Mouse (Mus musculus): ENCODE results near the gene Mrps5.
A peak's percentile ranks its signal among the peaks of the same experiment; 100 is the strongest.

Gene Mrps5

DNA sequence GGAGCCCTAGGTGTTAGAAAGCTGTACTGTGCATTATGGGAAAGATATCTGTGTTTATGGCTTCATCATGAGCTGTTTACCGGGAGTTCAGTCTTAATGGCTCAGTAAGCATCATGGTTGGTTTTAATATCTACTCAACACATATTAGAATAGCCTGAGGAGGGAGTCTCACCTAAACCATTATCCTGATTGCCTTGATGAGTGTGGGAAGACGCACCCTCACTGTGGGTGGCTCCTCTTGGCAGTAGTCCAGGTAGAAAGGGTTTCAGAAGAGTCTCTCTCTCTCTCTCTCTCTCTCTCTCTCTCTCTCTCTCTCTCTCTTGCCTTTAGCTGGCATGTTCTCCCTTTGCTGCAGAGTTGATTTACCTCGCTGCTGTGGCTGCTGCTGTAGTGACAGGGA, 35.0 kb downstream of the Mrps5 start:
- DNase-seq (ENCODE audit: low spot score) = no peak

GRCm38 (mm10) chr2:127624786-127625185, 37.8 kb downstream of the Mrps5 start:
- DNase-seq (ENCODE audit: low spot score) = no peak

DNA sequence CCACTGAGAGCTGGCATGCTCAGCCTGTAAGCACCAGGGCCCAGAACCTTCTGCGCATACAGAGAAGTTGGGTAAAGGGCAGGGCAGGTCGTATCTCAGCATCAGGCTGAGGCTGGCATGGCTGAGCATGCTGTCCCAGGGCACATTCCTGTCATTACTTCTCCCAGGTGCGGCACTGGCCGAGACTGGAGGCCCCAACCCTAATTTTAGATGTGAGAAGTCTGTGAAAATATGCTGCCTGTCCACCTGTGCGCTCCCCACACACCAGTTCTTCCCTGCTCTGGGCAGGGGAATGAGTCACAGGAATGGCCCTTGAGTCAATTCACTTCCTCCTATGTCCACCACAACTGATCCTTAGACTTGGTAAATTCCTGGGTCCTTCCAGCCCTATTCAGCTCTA, 38.6 kb downstream of the Mrps5 start:
- DNase-seq (ENCODE audit: low spot score) = no peak

DNA sequence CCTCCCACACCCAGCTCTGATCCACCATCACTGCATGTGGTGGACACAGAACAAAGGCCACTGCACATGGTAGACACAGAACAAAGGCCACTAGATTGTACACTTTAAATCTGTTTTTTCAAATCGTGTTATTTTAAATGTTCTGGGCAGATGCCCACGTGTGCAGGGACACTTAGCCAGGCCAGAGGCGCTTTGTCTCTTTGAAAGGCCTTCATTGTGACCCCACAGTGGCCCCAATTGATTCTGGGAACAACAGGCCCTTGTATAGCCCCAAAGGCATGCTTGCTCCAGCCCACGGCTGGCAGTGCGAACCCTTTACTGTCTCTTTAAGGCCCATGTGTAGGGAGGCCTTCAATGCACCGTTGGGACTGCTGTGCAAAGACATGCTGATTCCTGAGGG, 40.3 kb downstream of the Mrps5 start:
- DNase-seq (ENCODE audit: low spot score) = no peak

- DNase-seq (ENCODE audit: low spot score) = no peak
Observed at GRCm38 (mm10) chr2:127627990-127628570, 41.1 kb downstream of the Mrps5 start.

GRCm38 (mm10) chr2:127632601-127633000, 45.6 kb downstream of the Mrps5 start:
- DNase-seq (ENCODE audit: low spot score) = no peak

GRCm38 (mm10) chr2:127635581-127635980, 48.6 kb downstream of the Mrps5 start:
- DNase-seq (ENCODE audit: low spot score) = no peak

GRCm38 (mm10) chr2:127638973-127639372, 52.0 kb downstream of the Mrps5 start:
- DNase-seq (ENCODE audit: low spot score) = no peak

DNA sequence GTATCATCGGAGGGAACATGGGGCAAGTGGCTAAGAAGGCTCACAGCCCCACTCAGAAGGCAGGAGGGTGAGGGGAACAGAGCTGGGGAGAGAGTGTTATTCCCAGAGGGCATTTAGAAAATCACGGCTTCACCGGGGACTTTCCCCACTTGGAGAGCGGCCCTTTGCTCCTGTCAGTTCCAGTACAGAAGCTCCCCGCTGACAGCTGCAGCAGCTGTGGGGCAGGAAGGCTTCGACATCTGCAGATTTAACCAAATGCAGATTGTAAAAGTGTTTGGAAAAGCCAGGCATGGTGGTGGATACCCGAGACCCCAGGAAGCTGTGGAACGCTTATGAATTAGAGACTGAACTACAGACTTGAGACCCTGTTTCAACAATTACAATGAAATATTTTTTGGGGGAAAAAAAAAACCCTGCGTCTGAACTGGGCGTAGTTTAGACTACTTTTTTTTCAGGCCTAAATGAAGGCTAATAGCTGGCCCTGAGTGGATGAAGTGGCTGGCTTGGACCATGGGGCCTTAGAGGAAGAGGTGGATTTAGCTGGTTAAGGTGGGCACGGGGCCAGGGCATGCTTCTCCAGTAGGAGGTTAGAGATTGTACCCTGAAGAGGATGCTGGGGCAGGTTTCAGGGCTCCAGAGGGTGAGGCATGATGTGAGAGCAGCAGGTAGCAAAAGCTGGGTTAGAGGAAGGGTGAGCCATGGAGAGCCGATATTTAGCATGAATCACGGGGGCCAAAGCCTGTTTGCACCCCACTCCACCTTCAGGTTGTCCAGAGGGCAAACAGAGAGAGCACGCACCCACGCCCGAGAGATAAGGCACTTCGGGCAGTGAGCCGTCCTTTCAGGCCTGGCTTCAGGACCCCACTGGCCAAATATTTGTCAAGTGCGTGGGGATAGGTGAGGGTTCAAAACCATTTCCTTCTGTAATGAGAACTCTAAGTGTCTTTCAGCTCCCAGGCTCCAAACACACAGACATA, 57.0 kb downstream of the Mrps5 start:
- DNase-seq (ENCODE audit: low spot score) = no peak

DNA sequence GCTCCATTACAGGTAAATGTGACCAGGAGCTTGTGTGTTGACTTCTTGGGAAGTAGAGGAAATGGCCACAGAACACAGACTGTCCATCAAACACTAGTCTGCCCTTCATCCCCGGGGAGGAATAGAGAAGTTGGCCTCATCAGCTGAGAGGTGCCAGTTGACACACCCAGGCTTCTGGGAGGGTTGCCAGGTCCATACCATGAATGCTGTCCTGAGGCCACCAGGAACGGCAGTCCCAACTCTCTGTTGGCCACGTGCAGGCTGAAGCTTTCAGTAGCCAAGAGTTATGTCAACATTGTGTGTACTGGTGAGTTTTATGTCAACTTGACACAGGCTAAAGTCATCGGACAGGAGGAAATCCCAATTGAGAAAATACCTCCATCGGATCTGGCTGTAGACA, 59.9 kb downstream of the Mrps5 start:
- DNase-seq (ENCODE audit: low spot score) = no peak

DNA sequence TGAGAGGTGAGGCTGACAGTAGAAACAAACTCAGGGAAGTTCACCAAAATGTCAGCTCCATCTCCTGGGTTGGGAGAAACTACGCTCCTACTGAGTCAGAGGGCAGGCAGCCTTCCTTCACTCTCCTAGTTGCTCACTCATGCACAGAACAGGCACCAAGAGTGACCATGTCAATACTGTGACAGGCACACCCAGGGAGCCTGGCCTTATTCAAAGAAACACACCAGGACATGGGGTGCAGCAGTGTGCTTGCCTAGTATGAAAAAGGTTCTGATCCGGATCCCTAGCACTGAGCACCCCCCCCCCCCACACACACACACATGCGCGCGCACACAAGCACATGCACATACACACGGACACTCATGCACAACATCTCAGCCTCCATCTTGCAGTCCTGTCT, 61.1 kb downstream of the Mrps5 start:
- DNase-seq (ENCODE audit: low spot score) = no peak

DNA sequence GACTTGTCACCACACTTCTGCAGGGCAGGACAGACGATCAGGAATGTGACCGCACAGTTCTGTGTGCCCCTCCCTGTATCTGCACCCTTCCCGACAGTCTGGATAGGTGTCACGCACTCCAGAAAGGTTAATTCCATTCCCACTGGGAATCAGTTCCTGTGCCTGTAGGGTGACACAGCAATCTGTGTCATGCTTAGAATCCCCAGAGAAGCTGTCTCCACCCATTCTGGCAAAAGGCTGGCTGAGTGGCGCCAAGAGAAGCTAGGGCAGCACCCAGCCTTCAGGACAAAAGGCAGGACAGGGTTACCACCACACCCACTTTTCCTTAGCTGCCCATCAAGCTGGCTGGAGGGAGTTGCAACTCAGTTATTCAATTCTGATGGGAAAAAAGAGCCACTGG, 62.9 kb downstream of the Mrps5 start:
- DNase-seq (ENCODE audit: low spot score) = no peak

DNA sequence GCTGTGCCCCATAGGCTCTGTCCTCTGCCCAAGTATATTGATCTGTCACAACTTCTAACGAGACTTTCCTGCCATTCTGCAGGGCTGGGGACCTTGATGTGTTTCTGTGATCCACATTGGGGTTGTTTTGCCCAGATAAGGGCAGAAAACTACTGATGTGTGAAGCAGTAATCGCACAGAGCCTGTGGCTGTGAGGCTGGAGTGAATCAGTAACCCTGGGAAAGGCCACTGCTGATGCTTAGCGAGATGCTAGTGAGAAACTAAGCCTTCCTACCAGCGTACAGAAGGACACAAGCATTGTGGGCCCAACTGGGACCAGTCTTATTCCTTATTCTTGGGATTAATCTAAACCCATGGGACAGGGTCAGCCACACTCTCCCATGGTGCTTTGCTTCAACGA, 64.6 kb downstream of the Mrps5 start:
- no peak for DNase-seq (ENCODE audit: low spot score)

DNA sequence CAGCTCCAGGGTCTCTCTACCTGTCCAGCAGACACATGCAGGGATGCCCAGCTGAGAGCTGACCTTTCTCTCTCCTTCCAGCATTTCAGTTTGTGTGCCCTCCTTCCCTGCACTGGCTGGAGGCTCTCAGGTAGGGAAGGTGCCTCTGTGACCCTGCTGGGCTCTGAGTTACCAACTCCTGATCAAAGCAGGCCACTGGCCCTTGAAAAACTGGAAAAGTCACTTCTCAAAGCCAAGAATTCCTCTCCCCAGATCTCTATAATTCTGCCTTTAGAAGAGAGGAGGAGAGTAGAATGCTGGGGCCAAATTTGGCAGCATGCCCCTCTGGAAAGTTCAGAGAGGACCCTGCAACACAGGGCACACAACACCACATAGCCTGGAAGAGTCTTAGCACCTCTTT, 65.3 kb downstream of the Mrps5 start:
- DNase-seq (ENCODE audit: low spot score) = no peak

- no peak for DNase-seq (ENCODE audit: low spot score)
Observed at GRCm38 (mm10) chr2:127652805-127653204, 65.8 kb downstream of the Mrps5 start.

DNA sequence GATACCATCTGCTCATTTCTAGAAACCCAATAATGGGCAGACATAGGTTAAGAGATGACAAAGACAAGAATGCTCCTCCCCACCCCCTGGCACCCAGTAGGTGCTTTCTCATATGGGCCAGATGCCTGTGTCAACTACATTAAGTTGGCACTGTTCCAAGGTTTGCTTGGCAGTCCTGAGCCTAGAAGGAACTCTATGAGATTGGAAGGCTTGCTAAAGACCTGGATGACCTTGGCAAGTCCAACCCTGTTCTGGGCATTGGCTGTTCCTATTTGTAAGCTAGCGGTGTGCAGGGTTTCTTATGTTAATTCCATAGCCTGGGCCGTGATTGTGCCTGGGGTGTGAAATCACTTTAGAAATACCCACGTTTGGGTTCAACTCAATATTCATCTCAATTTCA, 67.8 kb downstream of the Mrps5 start:
- DNase-seq (ENCODE audit: low spot score) = no peak

DNA sequence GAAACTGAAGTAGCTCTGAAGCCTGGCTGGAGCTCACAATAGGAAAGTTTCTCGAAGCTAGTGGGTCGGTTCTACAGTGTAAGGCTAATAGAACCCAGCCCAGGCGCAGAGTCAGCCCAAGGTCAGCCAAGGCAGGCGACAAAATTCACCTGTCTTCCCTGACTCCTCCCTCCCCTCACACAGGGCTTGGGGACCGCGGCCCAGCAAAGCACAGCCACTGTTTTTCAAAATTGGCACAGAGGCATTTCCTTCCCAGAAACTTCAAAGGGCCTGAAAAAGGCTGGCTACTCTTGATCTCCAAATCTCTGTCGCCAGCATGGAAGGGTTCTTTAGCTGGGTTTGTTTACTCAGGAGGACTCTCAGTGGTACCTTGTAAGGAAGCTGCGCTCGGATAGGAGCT, 68.4 kb downstream of the Mrps5 start:
- DNase-seq (ENCODE audit: low spot score) = no peak

- peak; percentile 66 for DNase-seq (ENCODE audit: low spot score)
Observed at GRCm38 (mm10) chr2:127656086-127656720, 69.2 kb downstream of the Mrps5 start, which contains the start of gene Mal. Gene Mal, minus strand, starts transcription at chr2:127656695.

Measured in ovary, adult 18-20 months (tissue).